In the genomic region with DNA sequence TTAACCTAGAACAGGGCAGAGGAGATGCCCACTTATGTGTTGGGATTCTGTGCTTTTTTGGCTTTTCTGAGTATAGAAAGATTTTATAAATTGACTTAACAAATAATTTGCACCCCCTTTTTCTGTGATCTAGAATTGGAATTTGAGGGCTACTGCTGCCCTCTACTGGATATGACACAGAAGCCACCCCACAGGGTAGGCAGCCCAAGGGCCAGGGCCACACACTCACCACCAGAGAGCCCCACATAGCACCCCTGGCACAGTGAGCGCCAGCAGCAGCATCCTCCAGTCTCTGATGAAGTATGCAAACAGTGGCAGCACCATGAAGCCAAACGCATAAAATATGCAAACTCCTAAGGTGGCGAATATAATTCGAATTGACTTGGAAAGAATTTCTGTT, we compare ENCODE assay signal across 13 mouse cellular contexts. TPM values are rescaled to one million over a fixed set of nuclear protein-coding genes. Genes with fewer than 3 reads are reported as not detected.
DNase-seq lines count a peak whose midpoint lies in the region; ATAC-seq and TF ChIP-seq lines count a peak whose summit lies in the region.
"Had no signal": no experiment of that assay in that cellular context is flagged by ENCODE, and none has a peak within 500 bp of the region (broad histone marks: within the 10 kb centered on the region; RNA-seq: fewer than 3 reads in every experiment).

No protein-coding gene starts in this region.

- peaks cover 22% of the 10 kb centered on the region for H3K4me1 ChIP-seq in kidney, adult 2 months (ENCODE audit: control insufficient read depth, insufficient read depth, low read length)
- no peaks in the 10 kb centered on the region for H3K4me1 ChIP-seq in kidney, embryonic 15.5 days
- H3K4me1 ChIP-seq: limb, embryonic 12.5 days had no signal

- TF ChIP-seq POLR2A in kidney, adult 2 months (IDR thresholded peaks at IDR 0.05; ENCODE audit: low read depth, low read length) = no peak

- H3K27me3 ChIP-seq in kidney, adult 2 months (replicated peaks; ENCODE audit: control insufficient read depth, insufficient read depth, low read length) = no peaks in the 10 kb centered on the region
- no peaks in the 10 kb centered on the region for H3K27me3 ChIP-seq in kidney, embryonic 15.5 days
- H3K27me3 ChIP-seq: limb, embryonic 12.5 days had no signal

- DNase-seq in kidney, adult 2 months = peak; percentile 37
- peak; percentile 35 to 40 for DNase-seq in B cell, adult 2 months
- peak; percentile 50 for DNase-seq in NIH3T3 (ENCODE audit: low read depth)
- peak; percentile 65 for DNase-seq in naive thymus-derived CD4-positive, alpha-beta T cell, adult 2 months (ENCODE audit: low read depth)
- no peak for DNase-seq in urinary bladder, postnatal 10 days (ENCODE audit: low spot score)
- no peak for DNase-seq in adrenal gland, postnatal 10 days
- no peak for DNase-seq in cerebellum, postnatal 14 days
- DNase-seq: cerebellum, postnatal 25 days; right cerebral cortex, adult 18-20 months had no signal

- ATAC-seq in kidney, embryonic 15.5 days (replicated peaks; ENCODE audit: low FRiP score) = no peak
- ATAC-seq: midbrain, embryonic 16.5 days had no signal

- H3K9me3 ChIP-seq in kidney, embryonic 15.5 days (replicated peaks) = no peaks in the 10 kb centered on the region
- H3K9me3 ChIP-seq: limb, embryonic 12.5 days had no signal

- WGBS in kidney, adult 2 months = 41% methylated on average over 4 of the region's 4 CpGs
- 80% methylated on average over 4 of the region's 4 CpGs for WGBS in kidney, embryonic 15.5 days

- peak; percentile 48 for TF ChIP-seq CTCF in kidney, adult 2 months (conservative IDR thresholded peaks at IDR 0.05; ENCODE audit: insufficient read depth, insufficient read length, low read depth, low read length)

- H3K36me3 ChIP-seq in kidney, adult 2 months (ENCODE audit: control insufficient read depth, insufficient read depth, low read length) = peaks cover 25% of the 10 kb centered on the region
- peaks cover 31% of the 10 kb centered on the region for H3K36me3 ChIP-seq in kidney, embryonic 15.5 days

- no peak overlapping the region for H3K9ac ChIP-seq in kidney, embryonic 15.5 days
- H3K9ac ChIP-seq: hindbrain, embryonic 14.5 days; limb, embryonic 12.5 days had no signal

- no peak overlapping the region for H3K4me2 ChIP-seq in kidney, embryonic 15.5 days
- H3K4me2 ChIP-seq: hindbrain, embryonic 14.5 days; limb, embryonic 12.5 days had no signal

- no peak overlapping the region for H3K4me3 ChIP-seq in kidney, adult 2 months (ENCODE audit: insufficient read depth, low read depth, low read length)
- H3K4me3 ChIP-seq in kidney, embryonic 15.5 days (replicated peaks) = no peak overlapping the region
- H3K4me3 ChIP-seq: limb, embryonic 12.5 days had no signal

- no peak overlapping the region for H3K27ac ChIP-seq in kidney, adult 2 months (ENCODE audit: insufficient read depth, low read depth, low read length)
- H3K27ac ChIP-seq in kidney, embryonic 15.5 days = no peak overlapping the region
- H3K27ac ChIP-seq: hindbrain, embryonic 14.5 days; limb, embryonic 12.5 days had no signal

RNA-seq across cellular contexts. Expression of gene Gm12216, which starts 15.7 kb away (rescaled TPM):
- 5.4 and 5.8 TPM in 2 replicates for polyA plus RNA-seq in kidney, adult 2 months (2012; rRNA removed)
- polyA plus RNA-seq in kidney, embryonic 15.5 days (2015; fragmentation: Nextera tagmentation; extraction: Ambion mirVana) = 1.3 and 1.6 TPM in 2 replicates
- total RNA-seq in adrenal gland, postnatal 10 days (2021) = 1 to 10 TPM; 5.7 to 7.9 TPM
- polyA plus RNA-seq: hindbrain, embryonic 14.5 days had no signal

RNA-seq across cellular contexts. Expression of gene Slc22a5, which starts 16.8 kb away (rescaled TPM):
- polyA plus RNA-seq in kidney, adult 2 months (2012; rRNA removed) = 188 and 195 TPM in 2 replicates
- 12.6 and 14.1 TPM in 2 replicates for polyA plus RNA-seq in kidney, embryonic 15.5 days (2015; fragmentation: Nextera tagmentation; extraction: Ambion mirVana)
- 10 to 100 TPM; 33.7 to 40.7 TPM for total RNA-seq in adrenal gland, postnatal 10 days (2021)

Comparison
In these comparisons a context has a peak if more than half of its experiments do, and no peak if none do; other contexts are left out.
1. RNA of gene Slc22a5, which starts 16.8 kb away (polyA plus RNA-seq): 188 to 195 TPM in kidney, adult 2 months; 12.6 to 14.1 TPM in kidney, embryonic 15.5 days; every median in the first group is over 10 times any median in the second.
2. DNase-seq: peak in kidney, adult 2 months (single experiment), B cell, adult 2 months (2 of 2), NIH3T3 (single experiment) and naive thymus-derived CD4-positive, alpha-beta T cell, adult 2 months (single experiment); none in urinary bladder, postnatal 10 days (single experiment), adrenal gland, postnatal 10 days (single experiment) and cerebellum, postnatal 14 days (0 of 2).